Mouse (Mus musculus): ENCODE measurements around the gene Plcb3. TPM values are rescaled to one million over a fixed set of nuclear protein-coding genes. Genes with fewer than 3 reads are reported as not detected.
A peak's percentile ranks its signal among the peaks of the same experiment; 100 is the strongest.

Plcb3 gene
- polyA plus RNA-seq, 1 experiment from 2014 or later = 25.0 TPM

DNA sequence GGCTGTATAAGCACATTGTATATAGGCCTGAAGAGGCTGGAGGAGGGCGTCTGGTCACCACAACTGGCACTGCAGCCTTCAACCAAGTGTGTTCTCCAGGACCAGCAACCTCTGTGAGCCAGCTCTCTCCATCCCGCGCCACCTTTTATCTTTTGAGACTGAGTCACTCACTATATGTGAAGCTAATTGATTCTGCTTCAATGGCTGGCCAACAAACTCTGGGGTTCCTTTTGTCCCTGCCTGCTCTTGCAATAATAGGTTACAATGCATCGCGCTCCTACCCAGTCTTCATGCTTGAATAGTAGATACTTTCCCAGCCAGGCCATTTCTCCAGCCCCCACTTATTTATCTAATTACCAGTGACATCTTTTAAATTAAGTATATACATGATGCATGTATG is 7.4 kb upstream of the Plcb3 start:
- peaks cover 7% of the 10 kb centered on the region for H3K4me1 ChIP-seq (ENCODE audit: control insufficient read depth, insufficient read depth, low read length)
- H3K27me3 ChIP-seq (ENCODE audit: control insufficient read depth, insufficient read depth, low read length) = no peaks in the 10 kb centered on the region
- H3K4me3 ChIP-seq (ENCODE audit: low read depth, low read length) = no peak overlapping the region
- DNase-seq (ENCODE audit: low spot score) = no peak
- H3K27ac ChIP-seq (ENCODE audit: low read depth, low read length) = no peak overlapping the region
- 59% methylated on average over 5 of the region's 5 CpGs for WGBS
- no peaks in the 10 kb centered on the region for H3K9me3 ChIP-seq (ENCODE audit: control insufficient read depth, low read length)
- no peak overlapping the region for H3K4me2 ChIP-seq (ENCODE audit: low read depth)
- peaks cover 3% of the 10 kb centered on the region; the same call in 1 of the 2 replicates for H3K36me3 ChIP-seq (ENCODE audit: control insufficient read depth, insufficient read depth, low read length)
- ATAC-seq (ENCODE audit: insufficient read depth, low FRiP score, low TSS enrichment) = no peak
- H3K9ac ChIP-seq (ENCODE audit: low read length) = no peak overlapping the region

DNA sequence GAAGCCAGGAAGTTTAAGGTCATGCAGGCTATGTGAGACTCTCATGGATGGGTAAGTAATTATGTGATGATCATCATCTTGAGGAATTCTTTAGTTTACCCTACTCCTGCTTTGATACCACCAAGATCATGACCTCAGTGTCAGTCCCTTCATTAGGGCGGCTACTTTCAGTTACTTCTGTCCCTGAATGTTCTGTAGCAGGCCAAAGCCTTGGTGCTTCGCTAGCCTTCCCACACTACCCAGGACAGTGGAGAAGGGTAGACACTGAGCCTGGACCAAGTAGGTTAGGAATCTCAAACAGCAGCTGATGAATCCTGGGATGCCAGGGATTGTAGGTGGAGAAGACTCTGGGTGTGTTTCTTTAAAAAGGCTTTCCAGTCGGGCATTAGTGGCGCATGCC is 5.2 kb upstream of the Plcb3 start:
- Histone ChIP-seq H3K4me3 (ENCODE audit: low read depth, low read length) (no peak overlapping the region; the same call in 1 of the 2 replicates), H3K27ac (ENCODE audit: low read depth, low read length) (no peak overlapping the region), H3K9me3 (ENCODE audit: control insufficient read depth, low read length) (no peaks in the 10 kb centered on the region), H3K36me3 (ENCODE audit: control insufficient read depth, insufficient read depth, low read length) (peaks cover 13% of the 10 kb centered on the region), H3K4me2 (ENCODE audit: low read depth) (no peak overlapping the region), H3K9ac (ENCODE audit: low read length) (no peak overlapping the region), H3K27me3 (ENCODE audit: control insufficient read depth, insufficient read depth, low read length) (no peaks in the 10 kb centered on the region), H3K4me1 (ENCODE audit: control insufficient read depth, insufficient read depth, low read length) (peaks cover 22% of the 10 kb centered on the region)
- no peak for DNase-seq (ENCODE audit: low spot score)
- 95% methylated on average over 4 of the region's 4 CpGs for WGBS
- no peak for ATAC-seq (ENCODE audit: insufficient read depth, low FRiP score, low TSS enrichment)

DNA sequence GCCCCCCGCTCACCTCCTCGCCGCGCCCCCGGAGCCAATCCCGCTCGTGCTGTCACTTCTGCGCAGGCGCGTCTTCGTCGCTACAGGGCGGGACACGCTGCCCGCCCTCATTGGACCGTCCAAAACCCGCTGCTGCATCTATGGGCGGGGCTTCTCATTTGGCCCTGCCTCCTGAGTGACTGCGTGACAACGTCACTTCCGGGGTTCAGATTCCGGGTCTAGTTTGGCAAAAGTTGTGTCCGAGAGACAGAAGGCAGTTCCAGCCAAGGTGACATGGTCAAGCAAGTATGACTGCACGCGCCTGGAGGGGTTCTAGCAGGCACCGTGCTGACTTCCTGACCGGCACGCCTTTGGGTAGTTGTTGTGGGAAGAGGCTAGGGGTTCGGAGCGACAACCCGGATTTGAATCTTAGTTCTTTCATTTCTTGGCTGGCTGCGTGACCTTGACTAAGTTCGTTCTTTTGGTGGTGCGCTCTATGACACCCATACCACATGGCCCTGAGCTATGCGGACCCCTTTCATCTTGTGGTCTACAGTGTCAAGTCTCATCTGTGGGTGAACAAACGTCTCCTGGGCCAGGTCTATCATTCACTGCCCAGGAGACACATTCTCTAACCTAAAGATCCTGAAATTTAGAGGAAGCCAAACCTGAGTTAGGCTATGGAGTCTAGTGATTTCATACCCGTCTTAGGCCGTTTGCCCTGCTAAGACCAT is 4.3 kb upstream of the Plcb3 start, which contains the start of gene Fkbp2:
TSS of gene Fkbp2 (minus strand) at position 121 of the 713 bp plus-strand sequence.
- no peaks in the 10 kb centered on the region for H3K9me3 ChIP-seq (ENCODE audit: control insufficient read depth, low read length)
- H3K9ac ChIP-seq (ENCODE audit: low read length) = peak within 1 kb of the TSS; percentile 86
- ATAC-seq (ENCODE audit: insufficient read depth, low FRiP score, low TSS enrichment) (peak; percentile 86), DNase-seq (ENCODE audit: low spot score) (peak; percentile 98)
- 3% methylated on average over 38 of the region's 38 CpGs for WGBS
- no peaks in the 10 kb centered on the region for H3K27me3 ChIP-seq (ENCODE audit: control insufficient read depth, insufficient read depth, low read length)
- peaks cover 13% of the 10 kb centered on the region for H3K36me3 ChIP-seq (ENCODE audit: control insufficient read depth, insufficient read depth, low read length)
- H3K4me1 ChIP-seq (ENCODE audit: control insufficient read depth, insufficient read depth, low read length) = peaks cover 20% of the 10 kb centered on the region
- peak within 1 kb of the TSS; percentile 88 for H3K27ac ChIP-seq (ENCODE audit: low read depth, low read length)
- H3K4me2 ChIP-seq (ENCODE audit: low read depth) = peak within 1 kb of the TSS; percentile 69
- peak within 1 kb of the TSS; percentile 67 for H3K4me3 ChIP-seq (ENCODE audit: low read depth, low read length)

DNA sequence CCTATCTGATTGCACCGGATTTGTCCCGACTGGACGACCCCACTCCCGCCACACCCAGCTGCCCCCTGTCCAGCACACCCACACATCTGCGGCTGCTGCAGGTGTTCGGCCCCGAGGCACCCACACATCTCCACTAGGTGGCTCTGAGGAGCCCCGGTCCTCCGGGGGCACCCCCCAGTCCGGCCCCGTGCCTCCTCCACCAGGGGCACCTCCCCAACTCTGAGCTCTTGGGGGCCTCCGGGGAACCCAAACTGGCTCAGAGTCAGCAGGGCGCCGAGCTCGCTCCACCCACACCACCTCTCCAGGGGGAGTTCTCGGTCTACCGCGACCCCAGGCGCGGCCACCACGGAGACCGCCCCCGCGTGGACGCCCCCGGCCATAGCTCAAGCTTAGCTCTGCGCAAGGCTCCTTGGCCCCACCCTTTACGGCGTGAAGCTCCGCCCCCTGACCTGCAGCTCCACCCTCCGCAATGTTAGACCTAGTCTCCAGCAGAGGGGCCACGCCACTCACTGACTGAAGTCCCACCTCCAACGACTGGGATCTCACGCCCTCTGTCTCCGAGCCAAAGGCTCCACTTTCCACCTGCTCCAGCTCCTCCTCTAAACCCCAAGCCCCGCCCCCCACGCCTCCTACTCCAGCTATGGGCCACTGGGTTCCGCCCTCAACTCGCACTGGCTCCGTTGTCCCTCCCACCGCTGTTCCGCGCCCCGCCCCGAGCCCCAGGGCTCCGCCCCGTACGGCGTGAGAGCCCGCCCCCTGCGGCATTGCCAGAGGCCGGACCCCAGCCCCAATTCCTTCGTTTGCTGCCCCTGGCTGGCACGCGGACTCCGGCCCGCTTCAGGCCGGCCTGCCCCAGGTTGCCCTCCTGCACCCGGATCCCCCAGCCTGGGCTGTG is 3.5 kb upstream of the Plcb3 start:
- H3K4me1 ChIP-seq (ENCODE audit: control insufficient read depth, insufficient read depth, low read length) = peaks cover 20% of the 10 kb centered on the region
- WGBS = under 1% methylated on average over 59 of the region's 59 CpGs
- ATAC-seq (ENCODE audit: insufficient read depth, low FRiP score, low TSS enrichment) (peak; percentile 87), DNase-seq (ENCODE audit: low spot score) (peak; percentile 99)
- peak overlapping the region; percentile 69 for H3K4me2 ChIP-seq (ENCODE audit: low read depth)
- H3K9ac ChIP-seq (ENCODE audit: low read length) = peak overlapping the region; percentile 86
- peak overlapping the region; percentile 88 for H3K27ac ChIP-seq (ENCODE audit: low read depth, low read length)
- peaks cover 10% of the 10 kb centered on the region for H3K36me3 ChIP-seq (ENCODE audit: control insufficient read depth, insufficient read depth, low read length)
- no peaks in the 10 kb centered on the region for H3K27me3 ChIP-seq (ENCODE audit: control insufficient read depth, insufficient read depth, low read length)
- H3K9me3 ChIP-seq (ENCODE audit: control insufficient read depth, low read length) = no peaks in the 10 kb centered on the region
- peak overlapping the region; percentile 67 for H3K4me3 ChIP-seq (ENCODE audit: low read depth, low read length)

DNA sequence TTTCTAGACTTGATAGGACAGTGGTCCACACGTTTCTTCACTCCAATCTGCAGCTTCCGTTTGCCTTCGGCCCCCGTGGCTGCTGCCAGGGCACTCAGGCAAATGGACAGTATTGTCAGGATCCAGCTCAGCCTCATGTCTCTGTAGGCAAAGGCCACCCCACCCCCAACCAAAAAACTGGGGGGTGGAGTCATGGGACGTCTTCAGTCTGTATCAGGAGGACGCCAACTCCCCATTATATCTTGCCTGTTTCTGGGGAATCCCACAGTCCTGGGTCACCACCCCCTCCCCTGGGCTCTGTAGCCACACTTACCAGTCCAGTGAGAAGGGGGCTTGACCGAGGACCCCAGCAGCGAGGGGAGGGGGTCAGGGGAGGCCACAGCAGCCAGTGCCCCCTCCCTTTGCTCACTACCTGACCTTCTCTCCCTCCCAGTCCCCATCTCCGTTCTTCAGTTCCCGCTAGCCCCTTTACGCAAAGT is 2.8 kb upstream of the Plcb3 start:
- 11% methylated on average over 11 of the region's 11 CpGs for WGBS
- Histone ChIP-seq H3K9me3 (ENCODE audit: control insufficient read depth, low read length) (no peaks in the 10 kb centered on the region), H3K9ac (ENCODE audit: low read length) (peak overlapping the region; percentile 51), H3K4me1 (ENCODE audit: control insufficient read depth, insufficient read depth, low read length) (peaks cover 21% of the 10 kb centered on the region), H3K27ac (ENCODE audit: low read depth, low read length) (peak overlapping the region; percentile 39), H3K27me3 (ENCODE audit: control insufficient read depth, insufficient read depth, low read length) (no peaks in the 10 kb centered on the region), H3K4me3 (ENCODE audit: low read depth, low read length) (peak overlapping the region; percentile 67), H3K4me2 (ENCODE audit: low read depth) (peak overlapping the region; percentile 69), H3K36me3 (ENCODE audit: control insufficient read depth, insufficient read depth, low read length) (peaks cover 10% of the 10 kb centered on the region)
- DNase-seq (ENCODE audit: low spot score) (peak; percentile 40), ATAC-seq (ENCODE audit: insufficient read depth, low FRiP score, low TSS enrichment) (no peak)

DNA sequence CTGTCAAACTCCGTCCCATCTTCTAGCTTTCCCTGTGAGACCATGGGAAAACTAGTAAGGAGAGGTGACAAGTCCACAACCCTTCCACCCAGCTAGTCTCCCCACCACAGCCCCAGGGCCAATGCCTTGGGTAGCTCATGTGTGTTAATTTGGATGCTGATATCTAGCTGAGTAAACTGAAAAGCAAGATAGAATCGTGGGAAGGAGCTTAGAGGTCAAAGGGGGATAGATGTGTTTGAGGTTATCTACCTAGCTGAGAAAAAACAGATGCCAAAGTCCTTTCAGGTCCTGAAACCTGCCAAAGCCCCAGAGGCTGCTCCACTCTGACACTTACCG is 2.3 kb upstream of the Plcb3 start:
- H3K27me3 ChIP-seq (ENCODE audit: control insufficient read depth, insufficient read depth, low read length) = no peaks in the 10 kb centered on the region
- no peak overlapping the region for H3K9ac ChIP-seq (ENCODE audit: low read length)
- ATAC-seq (ENCODE audit: insufficient read depth, low FRiP score, low TSS enrichment) (no peak), DNase-seq (ENCODE audit: low spot score) (no peak)
- 66% methylated on average over 3 of the region's 3 CpGs for WGBS
- H3K4me1 ChIP-seq (ENCODE audit: control insufficient read depth, insufficient read depth, low read length) = peaks cover 25% of the 10 kb centered on the region
- peak overlapping the region; percentile 69 for H3K4me2 ChIP-seq (ENCODE audit: low read depth)
- 0 out of 2 replicates have a peak overlapping the region, but pooled peaks have one; percentile 42 for H3K27ac ChIP-seq (ENCODE audit: low read depth, low read length)
- H3K4me3 ChIP-seq (ENCODE audit: low read depth, low read length) = peak overlapping the region; percentile 67
- H3K36me3 ChIP-seq (ENCODE audit: control insufficient read depth, insufficient read depth, low read length) = peaks cover 10% of the 10 kb centered on the region
- no peaks in the 10 kb centered on the region for H3K9me3 ChIP-seq (ENCODE audit: control insufficient read depth, low read length)

DNA sequence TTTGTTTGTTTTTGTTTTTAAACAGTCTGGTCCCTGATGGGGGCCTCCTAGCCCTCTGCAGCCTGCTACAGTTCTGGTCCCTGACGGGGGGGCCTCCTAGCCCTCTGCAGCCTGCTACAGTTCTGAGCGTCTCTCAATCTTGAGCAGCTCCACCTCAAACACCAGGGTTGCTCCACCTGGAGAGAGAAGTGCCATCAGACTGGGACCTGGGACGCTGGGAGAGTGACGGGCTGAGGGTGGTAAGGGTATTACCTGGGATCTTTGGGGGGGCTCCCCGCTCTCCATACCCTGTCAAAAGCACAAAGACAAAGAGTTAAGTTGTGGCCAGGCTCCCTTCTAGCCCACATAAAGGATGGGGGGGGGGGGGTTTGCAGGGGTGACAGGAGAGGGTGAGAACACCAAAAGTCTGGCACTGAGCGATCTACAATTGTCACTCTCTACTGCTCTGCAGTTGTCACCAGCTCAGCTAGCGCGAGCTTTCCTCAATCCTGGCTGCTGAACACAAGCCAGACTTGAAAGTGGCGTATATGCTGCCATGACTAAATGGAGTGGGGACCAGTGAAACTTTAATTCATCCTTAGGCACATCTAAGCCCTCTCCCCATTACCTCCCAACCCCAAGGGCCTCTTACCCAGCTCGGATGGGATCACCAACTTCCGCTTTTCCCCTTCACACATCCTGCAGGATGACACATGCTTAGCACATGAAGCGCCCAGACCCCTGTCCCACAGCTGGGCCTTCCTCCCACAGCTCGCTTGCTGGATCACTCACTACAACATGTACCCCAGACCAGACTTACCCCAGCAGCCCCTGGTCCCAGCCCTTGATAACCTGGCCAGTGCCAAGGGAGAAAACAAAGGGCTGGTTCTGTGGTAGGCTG is 1.7 kb upstream of the Plcb3 start:
- H3K27ac ChIP-seq (ENCODE audit: low read depth, low read length) = 0 out of 2 replicates have a peak overlapping the region, but pooled peaks have one; percentile 49
- H3K4me1 ChIP-seq (ENCODE audit: control insufficient read depth, insufficient read depth, low read length) = peaks cover 25% of the 10 kb centered on the region
- no peaks in the 10 kb centered on the region for H3K9me3 ChIP-seq (ENCODE audit: control insufficient read depth, low read length)
- H3K36me3 ChIP-seq (ENCODE audit: control insufficient read depth, insufficient read depth, low read length) = peaks cover 10% of the 10 kb centered on the region
- H3K9ac ChIP-seq (ENCODE audit: low read length) = no peak overlapping the region; the same call in 1 of the 2 replicates
- peak overlapping the region; percentile 11; the same call in 1 of the 2 replicates for H3K4me2 ChIP-seq (ENCODE audit: low read depth)
- peak overlapping the region; percentile 12 for H3K4me3 ChIP-seq (ENCODE audit: low read depth, low read length)
- WGBS = 79% methylated on average over 13 of the region's 13 CpGs
- no peak for DNase-seq (ENCODE audit: low spot score)
- ATAC-seq (ENCODE audit: insufficient read depth, low FRiP score, low TSS enrichment) = no peak
- H3K27me3 ChIP-seq (ENCODE audit: control insufficient read depth, insufficient read depth, low read length) = no peaks in the 10 kb centered on the region

All from neural tube, embryonic 11.5 days (tissue).